Mouse (Mus musculus) midbrain, embryonic 10.5 days (tissue): ENCODE measurements around the gene Defa22. TPM values are rescaled to one million over a fixed set of nuclear protein-coding genes. Genes with fewer than 3 reads are reported as not detected.
"Not testable (repeated sequence)": the region's sequence is repeated elsewhere in the genome, so short reads cannot be mapped to it uniquely, and the experiment has no call there.

Source experiments
- DNase-seq: peaks from one replicate; pipeline ENCODE4 v3.0.0-alpha.2; 2017; ENCODE audit warnings: low spot score
- H3K27ac ChIP-seq: fragments of 300-500 bp; sonication (generic); replicated peaks from 2 replicates; pipeline ENCODE4 v1.5.1; 2016; ENCODE audit warnings: mild to moderate bottlenecking
- H3K27me3 ChIP-seq: fragments of 300-500 bp; sonication (generic); 2 replicates; pipeline ENCODE4 v1.6.1; 2016; ENCODE audit warnings: low read depth, mild to moderate bottlenecking; ENCODE audit not compliant: poor library complexity, severe bottlenecking
- H3K36me3 ChIP-seq: fragments of 300-500 bp; sonication (generic); 2 replicates; pipeline ENCODE4 v1.6.1; 2016; ENCODE audit warnings: mild to moderate bottlenecking, moderate library complexity
- H3K4me1 ChIP-seq: fragments of 300-500 bp; sonication (generic); 2 replicates; pipeline ENCODE4 v1.6.1; 2016
- H3K4me3 ChIP-seq: fragments of 300-500 bp; sonication (generic); 2 replicates; pipeline ENCODE4 v1.5.1; 2016; ENCODE audit warnings: mild to moderate bottlenecking, moderate library complexity
- H3K9me3 ChIP-seq: fragments of 300-500 bp; sonication (generic); replicated peaks from 2 replicates; pipeline ENCODE4 v1.6.1; 2016; ENCODE audit warnings: mild to moderate bottlenecking
- WGBS: fragments of 180-500 bp; shearing (Covaris S2); methylation state at CpG from one replicate; pipeline ENCODE4 v1.1.7; 2016; 5-methylcytosine and 5-hydroxymethylcytosine counted together
- polyA plus RNA-seq: library from polyadenylated mRNA; unstranded; fragments of >200 nt; fragmentation: Nextera tagmentation; extraction: Ambion mirVana; gene quantifications from 2 replicates; pipeline ENCODE4 v1.2.1, GENCODE M21; 2016

The Defa22 gene
- not detected in 2 replicates for polyA plus RNA-seq

DNA sequence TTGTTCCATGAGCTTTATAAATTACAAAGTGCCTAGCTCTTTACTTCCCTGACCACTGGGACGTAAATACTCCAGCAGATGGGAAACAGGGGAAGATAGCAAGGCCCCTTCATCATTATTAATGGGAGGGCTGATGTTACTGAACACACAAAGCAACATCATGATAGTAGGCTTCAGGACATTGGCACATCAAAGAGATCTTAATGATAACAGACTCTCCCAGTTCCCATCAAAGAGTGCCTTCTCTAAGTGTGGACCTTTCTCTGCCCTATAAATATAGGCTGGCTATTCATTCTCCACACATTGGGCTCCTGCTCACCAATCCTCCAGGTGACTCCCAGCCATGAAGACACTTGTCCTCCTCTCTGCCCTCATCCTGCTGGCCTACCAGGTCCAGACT is at the start of gene Defa22:
Gene Defa22 (plus strand): TSS at position 301 of the 400 bp plus-strand sequence.
- H3K4me3 ChIP-seq, H3K36me3 ChIP-seq, H3K4me1 ChIP-seq, DNase-seq, H3K27me3 ChIP-seq, H3K9me3 ChIP-seq, H3K27ac ChIP-seq: not testable (repeated sequence)
- no CpG with 5 or more reads among the region's 1 CpGs for WGBS

DNA sequence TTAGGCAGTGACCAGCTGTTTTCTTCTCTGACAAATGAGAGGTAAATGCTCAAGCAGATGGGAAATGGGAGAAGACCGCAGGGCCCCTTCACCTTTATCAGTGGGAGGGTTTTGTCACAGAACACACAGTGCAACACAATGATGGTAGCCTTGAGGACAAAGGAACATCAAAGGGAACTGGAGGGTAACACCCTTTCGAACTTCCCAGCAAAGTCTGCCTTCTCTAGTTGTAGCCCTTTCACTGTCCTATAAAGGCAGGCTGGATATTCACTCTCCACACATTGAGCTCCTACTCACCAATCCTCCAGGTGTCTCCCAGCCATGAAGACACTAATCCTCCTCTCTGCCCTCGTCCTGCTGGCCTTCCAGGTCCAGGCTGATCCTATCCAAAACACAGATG is 27.7 kb upstream of the Defa22 start, which contains the start of gene Defa30:
Gene Defa30 (plus strand): TSS at position 301 of the 400 bp plus-strand sequence.
- not testable (repeated sequence) for H3K27ac ChIP-seq, H3K36me3 ChIP-seq, H3K4me1 ChIP-seq, H3K27me3 ChIP-seq, H3K4me3 ChIP-seq, DNase-seq
- WGBS = 63% methylated on average over 3 of the region's 3 CpGs
- H3K9me3 ChIP-seq = peaks cover 35% of the 10 kb centered on the region

DNA sequence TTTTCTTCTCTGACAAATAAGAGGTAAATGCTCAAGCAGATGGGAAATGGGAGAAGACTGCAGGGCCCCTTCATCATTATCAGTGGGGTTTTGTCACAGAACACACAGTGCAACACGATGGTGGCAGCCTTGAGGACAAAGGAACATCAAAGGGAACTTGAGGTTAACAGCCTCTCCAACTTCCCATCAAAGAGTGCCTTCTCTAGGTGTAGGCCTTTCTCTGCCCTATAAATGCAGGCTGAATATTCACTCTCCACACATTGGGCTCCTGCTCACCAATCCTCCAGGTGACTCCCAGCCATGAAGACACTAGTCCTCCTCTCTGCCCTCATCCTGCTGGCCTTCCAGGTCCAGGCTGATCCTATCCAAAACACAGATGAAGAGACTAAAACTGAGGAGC is 29.2 kb downstream of the Defa22 start, which contains the start of gene Defa31:
Gene Defa31 (plus strand): TSS at position 301 of the 400 bp plus-strand sequence.
- not testable (repeated sequence) for H3K4me1 ChIP-seq, H3K4me3 ChIP-seq, H3K27me3 ChIP-seq, H3K9me3 ChIP-seq, H3K27ac ChIP-seq, DNase-seq, H3K36me3 ChIP-seq
- no CpG with 5 or more reads among the region's 1 CpGs for WGBS

DNA sequence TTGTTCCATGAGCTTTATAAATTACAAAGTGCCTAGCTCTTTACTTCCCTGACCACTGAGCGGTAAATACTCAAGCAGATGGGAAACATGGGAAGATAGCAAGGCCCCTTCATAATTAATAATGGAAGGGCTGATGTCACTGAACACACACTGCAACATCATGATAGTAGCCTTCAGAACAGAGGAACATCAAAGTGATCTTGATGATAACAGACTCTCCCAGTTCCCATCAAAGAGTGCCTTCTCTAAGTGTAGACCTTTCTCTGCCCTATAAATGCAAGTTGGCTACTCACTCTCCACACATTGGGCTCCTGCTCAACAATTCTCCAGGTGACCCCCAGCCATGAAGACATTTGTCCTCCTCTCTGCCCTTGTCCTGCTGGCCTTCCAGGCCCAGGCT is 39.2 kb downstream of the Defa22 start, which contains the start of gene Gm15293:
Gene Gm15293 (plus strand): TSS at position 301 of the 400 bp plus-strand sequence.
- not testable (repeated sequence) for H3K27me3 ChIP-seq, H3K9me3 ChIP-seq, H3K36me3 ChIP-seq, H3K27ac ChIP-seq, DNase-seq, H3K4me3 ChIP-seq, H3K4me1 ChIP-seq
- no CpG with 5 or more reads among the region's 1 CpGs for WGBS

Other genes with a start within 250 kb of the Defa22 start
- gene Gm6040, start 240.2 kb upstream of the Defa22 start, polyA plus RNA-seq = not detected in 2 replicates
- not detected in 2 replicates for gene AY761185, start 217.6 kb upstream of the Defa22 start, polyA plus RNA-seq
- gene Defa21, start 136.7 kb upstream of the Defa22 start, polyA plus RNA-seq = not detected in 2 replicates
- gene Defa23, start 107.2 kb upstream of the Defa22 start, polyA plus RNA-seq = not detected in 2 replicates
- not detected in 2 replicates for gene Defa35, start 97.2 kb upstream of the Defa22 start, polyA plus RNA-seq
- gene Defa25, start 77.8 kb upstream of the Defa22 start, polyA plus RNA-seq = not detected in 2 replicates
- not detected in 2 replicates for gene Gm14851, start 66.2 kb upstream of the Defa22 start, polyA plus RNA-seq
- not detected in 2 replicates for gene Defa30, start 27.6 kb upstream of the Defa22 start, polyA plus RNA-seq
- not detected in 2 replicates for gene Defa31, start 29.3 kb downstream of the Defa22 start, polyA plus RNA-seq
- gene Gm15293, start 39.3 kb downstream of the Defa22 start, polyA plus RNA-seq = not detected in 2 replicates
- gene Gm15292, start 87.5 kb downstream of the Defa22 start, polyA plus RNA-seq = not detected in 2 replicates
- gene Defa27, start 153.3 kb downstream of the Defa22 start, polyA plus RNA-seq = not detected in 2 replicates
- not detected in 2 replicates for gene Defa29, start 164.7 kb downstream of the Defa22 start, polyA plus RNA-seq
- gene Defa2, start 216.2 kb downstream of the Defa22 start, polyA plus RNA-seq = not detected in 2 replicates
- gene Defa33, start 229.5 kb downstream of the Defa22 start, polyA plus RNA-seq = not detected in 2 replicates